Mouse (Mus musculus): Measurements from ENCODE around the gene Gdf10. TPM values are rescaled to one million over a fixed set of nuclear protein-coding genes. Genes with fewer than 3 reads are reported as not detected.

Gene Gdf10
- polyA plus RNA-seq, 1 experiment, result not detected

DNA sequence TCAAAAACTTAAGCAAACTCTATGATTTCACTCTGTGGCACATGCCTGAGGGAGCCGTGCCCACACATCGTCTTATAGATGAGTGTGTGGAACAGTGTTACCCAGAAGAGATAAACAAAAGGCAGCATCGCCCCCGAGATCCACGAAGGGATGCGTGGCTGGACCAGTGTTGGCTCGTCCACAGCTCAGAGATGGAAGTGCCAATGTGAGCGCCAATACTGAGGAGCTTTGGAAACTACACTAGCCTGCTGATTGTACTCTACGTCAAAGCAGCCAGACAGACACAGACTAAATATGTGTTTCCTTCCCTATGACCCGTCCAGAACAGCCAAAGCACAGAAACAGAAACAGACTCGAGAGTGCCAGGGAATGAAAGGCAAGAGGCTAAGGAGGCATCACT lies 37.9 kb upstream of the Gdf10 start:
- Histone ChIP-seq H3K27me3 (ENCODE audit: control insufficient read depth, insufficient read depth, insufficient read length) (peaks cover 52% of the 10 kb centered on the region), H3K4me3 (ENCODE audit: insufficient read depth, poor library complexity, severe bottlenecking) (no peak overlapping the region), H3K79me3 (ENCODE audit: low read depth) (no peaks in the 10 kb centered on the region), H3K36me3 (ENCODE audit: control insufficient read depth, insufficient read depth) (no peaks in the 10 kb centered on the region), H3ac (ENCODE audit: control insufficient read depth, insufficient read length, low read depth) (no peak overlapping the region), H3K79me2 (ENCODE audit: control insufficient read depth, insufficient read depth) (no peaks in the 10 kb centered on the region)
- no peak for TF ChIP-seq MAX (IDR thresholded peaks at IDR 0.05)
- no peak for TF ChIP-seq MYOG (IDR thresholded peaks at IDR 0.05; ENCODE audit: control insufficient read depth, extremely low read depth, insufficient read length)
- no peak for TF ChIP-seq MYOD1 (IDR thresholded peaks at IDR 0.05; ENCODE audit: control insufficient read depth, insufficient read length, low read depth)
- TF ChIP-seq USF1 (IDR thresholded peaks at IDR 0.05; ENCODE audit: low read depth), result no peak
- TF ChIP-seq CEBPB (IDR thresholded peaks at IDR 0.05; ENCODE audit: low read depth), result no peak
- no peak for TF ChIP-seq CTCF (IDR thresholded peaks at IDR 0.05; ENCODE audit: control insufficient read depth, insufficient read depth, insufficient read length)
- no peak for TF ChIP-seq FOSL1 (IDR thresholded peaks at IDR 0.05; ENCODE audit: insufficient read depth, low read length, poor library complexity, severe bottlenecking)

DNA sequence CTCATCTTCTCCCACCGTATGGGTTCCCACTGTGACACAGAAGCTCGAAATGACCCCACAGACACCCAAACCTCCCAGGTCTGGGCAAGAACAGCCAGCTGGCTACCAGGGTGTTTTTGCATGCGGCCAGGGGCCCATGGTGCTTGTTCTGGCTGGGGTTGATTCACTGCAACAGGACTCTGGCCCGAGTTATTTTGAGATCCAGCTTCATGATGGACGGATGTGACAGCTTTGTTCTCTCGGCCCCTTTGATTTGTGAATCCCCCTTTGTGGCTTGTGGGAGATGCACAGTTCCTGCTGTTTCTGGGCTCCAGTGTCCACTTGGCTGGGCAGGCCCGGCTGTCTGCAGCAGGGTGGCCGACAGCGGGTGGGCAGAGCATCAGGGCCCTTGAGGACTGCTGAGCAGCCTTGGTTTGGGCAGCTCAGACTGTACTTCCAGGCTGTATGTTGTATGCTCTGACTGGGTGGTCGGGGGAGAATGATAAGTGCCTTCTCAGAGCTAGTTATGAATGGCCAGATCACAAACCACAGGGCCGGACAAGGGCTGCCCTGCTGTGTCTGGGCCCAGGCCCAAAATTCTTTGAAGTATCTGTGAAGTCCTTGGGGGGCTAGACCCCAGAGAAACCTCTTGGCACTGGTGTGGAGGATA lies 34.9 kb upstream of the Gdf10 start:
- no peaks in the 10 kb centered on the region for H3K79me3 ChIP-seq (ENCODE audit: low read depth)
- peaks cover 54% of the 10 kb centered on the region for H3K27me3 ChIP-seq (ENCODE audit: control insufficient read depth, insufficient read depth, insufficient read length)
- TF ChIP-seq CTCF (IDR thresholded peaks at IDR 0.05; ENCODE audit: control insufficient read depth, insufficient read depth, insufficient read length) (no peak), USF1 (IDR thresholded peaks at IDR 0.05; ENCODE audit: low read depth) (no peak), MYOG (IDR thresholded peaks at IDR 0.05; ENCODE audit: control insufficient read depth, extremely low read depth, insufficient read length) (no peak), CEBPB (IDR thresholded peaks at IDR 0.05; ENCODE audit: low read depth) (no peak)
- H3K79me2 ChIP-seq (ENCODE audit: control insufficient read depth, insufficient read depth), result no peaks in the 10 kb centered on the region
- H3ac ChIP-seq (ENCODE audit: control insufficient read depth, insufficient read length, low read depth), result no peak overlapping the region
- H3K4me3 ChIP-seq (ENCODE audit: insufficient read depth, poor library complexity, severe bottlenecking), result no peak overlapping the region
- no peaks in the 10 kb centered on the region for H3K36me3 ChIP-seq (ENCODE audit: control insufficient read depth, insufficient read depth)

DNA sequence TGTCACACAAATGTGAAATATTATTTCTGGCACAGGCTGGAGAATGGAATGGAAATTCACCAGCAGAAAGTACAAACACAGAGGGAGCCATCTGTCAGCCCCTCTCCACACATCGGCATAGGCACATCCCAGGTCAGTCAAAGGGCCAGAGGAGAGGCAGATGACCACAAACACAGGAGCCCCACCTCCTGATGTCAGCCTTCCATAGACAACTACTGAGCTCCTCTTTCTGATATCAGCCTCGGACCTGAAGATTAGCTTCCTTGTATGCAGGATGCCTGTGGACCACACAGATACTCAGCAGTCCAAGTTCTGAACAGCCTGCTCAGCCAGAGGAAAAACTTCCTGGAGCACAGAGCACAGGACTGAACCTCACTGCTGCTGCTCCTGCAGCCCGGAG lies 33.4 kb upstream of the Gdf10 start:
- no peak overlapping the region for H3ac ChIP-seq (ENCODE audit: control insufficient read depth, insufficient read length, low read depth)
- no peak for TF ChIP-seq CTCF (IDR thresholded peaks at IDR 0.05; ENCODE audit: control insufficient read depth, insufficient read depth, insufficient read length)
- TF ChIP-seq CEBPB (IDR thresholded peaks at IDR 0.05; ENCODE audit: low read depth), result no peak
- TF ChIP-seq MYOG (IDR thresholded peaks at IDR 0.05; ENCODE audit: control insufficient read depth, extremely low read depth, insufficient read length), result no peak
- TF ChIP-seq USF1 (IDR thresholded peaks at IDR 0.05; ENCODE audit: low read depth), result no peak
- TF ChIP-seq MAX (IDR thresholded peaks at IDR 0.05), result no peak
- TF ChIP-seq FOSL1 (IDR thresholded peaks at IDR 0.05; ENCODE audit: insufficient read depth, low read length, poor library complexity, severe bottlenecking), result no peak
- TF ChIP-seq MYOD1 (IDR thresholded peaks at IDR 0.05; ENCODE audit: control insufficient read depth, insufficient read length, low read depth), result no peak
- H3K79me3 ChIP-seq (ENCODE audit: low read depth), result no peaks in the 10 kb centered on the region
- H3K79me2 ChIP-seq (ENCODE audit: control insufficient read depth, insufficient read depth), result no peaks in the 10 kb centered on the region
- H3K4me3 ChIP-seq (ENCODE audit: insufficient read depth, poor library complexity, severe bottlenecking), result no peak overlapping the region
- H3K36me3 ChIP-seq (ENCODE audit: control insufficient read depth, insufficient read depth), result no peaks in the 10 kb centered on the region
- H3K27me3 ChIP-seq (ENCODE audit: control insufficient read depth, insufficient read depth, insufficient read length), result peaks cover 64% of the 10 kb centered on the region

- Histone ChIP-seq H3K79me2 (ENCODE audit: control insufficient read depth, insufficient read depth) (no peaks in the 10 kb centered on the region), H3K4me3 (ENCODE audit: insufficient read depth, poor library complexity, severe bottlenecking) (no peak overlapping the region), H3K27me3 (ENCODE audit: control insufficient read depth, insufficient read depth, insufficient read length) (peaks cover 57% of the 10 kb centered on the region), H3ac (ENCODE audit: control insufficient read depth, insufficient read length, low read depth) (no peak overlapping the region), H3K36me3 (ENCODE audit: control insufficient read depth, insufficient read depth) (no peaks in the 10 kb centered on the region), H3K79me3 (ENCODE audit: low read depth) (no peaks in the 10 kb centered on the region)
- TF ChIP-seq MYOD1 (IDR thresholded peaks at IDR 0.05; ENCODE audit: control insufficient read depth, insufficient read length, low read depth), result no peak
- TF ChIP-seq MAX (IDR thresholded peaks at IDR 0.05), result no peak
- no peak for TF ChIP-seq CTCF (IDR thresholded peaks at IDR 0.05; ENCODE audit: control insufficient read depth, insufficient read depth, insufficient read length)
These were observed 31.9 kb upstream of the Gdf10 start for GRCm38 (mm10) chr14:33891507-33891906.

DNA sequence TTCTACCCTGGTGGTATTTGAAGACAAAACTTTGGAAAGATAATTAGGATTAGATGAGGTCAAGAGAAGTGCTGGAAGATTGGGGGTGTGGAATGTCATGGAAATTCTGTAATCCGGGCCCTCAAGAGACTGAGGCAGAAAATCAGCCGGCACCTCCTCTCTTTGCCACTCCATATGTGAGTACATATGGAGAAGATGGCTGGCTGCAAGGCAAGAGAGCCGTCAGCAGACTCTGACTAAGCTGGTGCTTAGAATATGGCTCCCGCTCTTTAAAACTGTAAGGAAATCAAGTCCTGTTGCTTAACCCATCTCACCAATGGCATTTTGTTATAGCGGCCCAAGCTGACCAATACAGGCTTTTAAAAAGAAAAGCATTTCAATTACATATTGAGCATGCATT lies 27.6 kb upstream of the Gdf10 start:
- TF ChIP-seq MAX (IDR thresholded peaks at IDR 0.05), result no peak
- no peak for TF ChIP-seq MYOG (IDR thresholded peaks at IDR 0.05; ENCODE audit: control insufficient read depth, extremely low read depth, insufficient read length)
- Histone ChIP-seq H3ac (ENCODE audit: control insufficient read depth, insufficient read length, low read depth) (no peak overlapping the region), H3K4me3 (ENCODE audit: insufficient read depth, poor library complexity, severe bottlenecking) (no peak overlapping the region), H3K27me3 (ENCODE audit: control insufficient read depth, insufficient read depth, insufficient read length) (peaks cover 27% of the 10 kb centered on the region), H3K36me3 (ENCODE audit: control insufficient read depth, insufficient read depth) (no peaks in the 10 kb centered on the region), H3K79me2 (ENCODE audit: control insufficient read depth, insufficient read depth) (no peaks in the 10 kb centered on the region), H3K79me3 (ENCODE audit: low read depth) (no peaks in the 10 kb centered on the region)

DNA sequence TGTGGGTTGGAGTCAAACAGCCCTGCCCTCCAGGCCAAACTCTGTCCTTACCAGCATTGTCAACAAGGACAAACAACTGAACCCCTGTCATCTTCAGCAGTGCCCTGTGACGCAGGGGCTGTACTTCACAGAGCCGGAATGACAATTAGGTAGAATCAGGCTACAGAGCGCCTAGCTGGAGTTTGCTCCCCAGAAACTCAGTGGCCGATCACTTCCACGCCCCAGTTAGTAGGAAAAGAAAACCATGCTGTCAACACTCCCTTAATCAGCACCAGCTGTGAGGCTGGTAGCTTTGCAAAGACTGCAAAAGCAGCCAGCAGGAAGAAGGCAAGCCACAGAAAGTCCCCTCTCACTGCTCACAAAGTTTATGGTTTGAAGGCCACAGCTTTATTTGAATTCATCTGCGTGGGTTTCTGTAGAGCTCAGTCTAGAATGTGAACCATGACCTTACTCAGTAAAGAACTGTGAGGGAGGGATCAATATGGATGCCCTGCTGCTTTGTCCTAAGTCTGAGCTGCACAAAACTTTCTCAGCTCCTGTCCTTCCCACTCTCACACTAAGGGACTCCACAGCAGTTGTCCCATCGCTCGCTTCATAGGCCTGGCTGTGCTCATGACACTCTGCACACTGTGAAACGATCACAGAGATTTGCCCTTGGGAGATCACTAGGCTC lies 26.6 kb upstream of the Gdf10 start:
- no peak overlapping the region for H3ac ChIP-seq (ENCODE audit: control insufficient read depth, insufficient read length, low read depth)
- H3K27me3 ChIP-seq (ENCODE audit: control insufficient read depth, insufficient read depth, insufficient read length), result peaks cover 21% of the 10 kb centered on the region
- no peaks in the 10 kb centered on the region for H3K79me3 ChIP-seq (ENCODE audit: low read depth)
- TF ChIP-seq MYOD1 (IDR thresholded peaks at IDR 0.05; ENCODE audit: control insufficient read depth, insufficient read length, low read depth), result no peak
- TF ChIP-seq FOSL1 (IDR thresholded peaks at IDR 0.05; ENCODE audit: insufficient read depth, low read length, poor library complexity, severe bottlenecking), result no peak
- TF ChIP-seq CEBPB (IDR thresholded peaks at IDR 0.05; ENCODE audit: low read depth), result no peak
- TF ChIP-seq USF1 (IDR thresholded peaks at IDR 0.05; ENCODE audit: low read depth), result no peak
- TF ChIP-seq CTCF (IDR thresholded peaks at IDR 0.05; ENCODE audit: control insufficient read depth, insufficient read depth, insufficient read length), result no peak
- TF ChIP-seq MAX (IDR thresholded peaks at IDR 0.05), result no peak
- H3K36me3 ChIP-seq (ENCODE audit: control insufficient read depth, insufficient read depth), result no peaks in the 10 kb centered on the region
- no peaks in the 10 kb centered on the region for H3K79me2 ChIP-seq (ENCODE audit: control insufficient read depth, insufficient read depth)
- H3K4me3 ChIP-seq (ENCODE audit: insufficient read depth, poor library complexity, severe bottlenecking), result no peak overlapping the region

Measured in C2C12 (cell line).